Mouse (Mus musculus) myocyte (in vitro differentiated cells): Measurements from ENCODE around the gene Gpr182. TPM values are rescaled to one million over a fixed set of nuclear protein-coding genes. Genes with fewer than 3 reads are reported as not detected.

Experiments
- H3K27me3 ChIP-seq: one replicate; pipeline ENCODE4 v1.6.1; 2011; ENCODE audit not compliant: control insufficient read depth, insufficient read depth, insufficient read length
- H3K36me3 ChIP-seq: one replicate; pipeline ENCODE4 v1.6.1; 2011; ENCODE audit not compliant: control insufficient read depth, insufficient read depth
- H3K4me2 ChIP-seq: one replicate; pipeline ENCODE4 v1.6.1; 2011; ENCODE audit warnings: low read depth, control low read depth
- H3K4me3 ChIP-seq: one replicate; pipeline ENCODE4 v1.5.1; 2011; ENCODE audit warnings: mild to moderate bottlenecking, control low read depth, moderate library complexity
- H3K79me2 ChIP-seq: one replicate; pipeline ENCODE4 v1.6.1; 2011; ENCODE audit not compliant: control insufficient read depth, insufficient read depth
- H3ac ChIP-seq: one replicate; pipeline ENCODE4 v1.6.1; 2011; ENCODE audit not compliant: control insufficient read depth, insufficient read length
- CEBPB ChIP-seq: IDR thresholded peaks from 2 replicates; pipeline ENCODE4 v1.6.1; 2011; ENCODE audit warnings: mild to moderate bottlenecking, moderate library complexity; ENCODE audit not compliant: poor library complexity, insufficient read depth, severe bottlenecking
- E2F4 ChIP-seq: IDR thresholded peaks from one replicate; pipeline ENCODE4 v1.6.1; 2011; ENCODE audit warnings: mild to moderate bottlenecking, control low read depth, moderate library complexity; ENCODE audit not compliant: insufficient read depth
- MAX ChIP-seq: IDR thresholded peaks from one replicate; pipeline ENCODE4 v1.6.1; 2011; ENCODE audit warnings: low read depth, mild to moderate bottlenecking, control low read depth
- MYOD1 ChIP-seq, 3 experiments: IDR thresholded peaks; one replicate each; pipeline ENCODE4 v1.6.1; 2011; ENCODE audit warnings: control low read depth in 2 of 3, low read depth in 2 of 3, mild to moderate bottlenecking in 2 of 3, moderate library complexity in 1 of 3; ENCODE audit not compliant: insufficient read length in 2 of 3, control insufficient read depth in 1 of 3
- MYOG ChIP-seq, 3 experiments: IDR thresholded peaks; one replicate each; pipeline ENCODE4 v1.6.1; 2011; ENCODE audit warnings: control low read depth in 2 of 3, low read depth in 2 of 3, mild to moderate bottlenecking in 2 of 3; ENCODE audit not compliant: insufficient read length in 2 of 3, control insufficient read depth in 1 of 3, insufficient read depth in 1 of 3
- POLR2A ChIP-seq: IDR thresholded peaks from one replicate; pipeline ENCODE4 v1.6.1; 2011; ENCODE audit warnings: low read depth, mild to moderate bottlenecking, control low read depth, moderate library complexity; ENCODE audit not compliant: insufficient read length
- POLR2AphosphoS2 ChIP-seq: IDR thresholded peaks from one replicate; pipeline ENCODE4 v1.6.1; 2011; ENCODE audit warnings: low read depth, control low read depth; ENCODE audit not compliant: insufficient read length
- REST ChIP-seq: IDR thresholded peaks from one replicate; pipeline ENCODE4 v1.6.1; 2011; ENCODE audit warnings: mild to moderate bottlenecking, control low read depth, moderate library complexity; ENCODE audit not compliant: insufficient read depth, insufficient read length
- SRF ChIP-seq: IDR thresholded peaks from one replicate; pipeline ENCODE4 v1.6.1; 2011; ENCODE audit warnings: low read depth; ENCODE audit not compliant: control insufficient read depth, insufficient read length
- TCF12 ChIP-seq: IDR thresholded peaks from one replicate; pipeline ENCODE4 v1.6.1; 2011; ENCODE audit warnings: mild to moderate bottlenecking, control low read depth; ENCODE audit not compliant: poor library complexity, insufficient read depth, severe bottlenecking
- TCF3 ChIP-seq: IDR thresholded peaks from one replicate; pipeline ENCODE4 v1.6.1; 2011; ENCODE audit warnings: low read depth, control low read depth; ENCODE audit not compliant: insufficient read length
- USF1 ChIP-seq: IDR thresholded peaks from one replicate; pipeline ENCODE4 v1.6.1; 2011; ENCODE audit warnings: low read depth, mild to moderate bottlenecking, control low read depth, moderate library complexity
- polyA plus RNA-seq: library from polyadenylated mRNA; unstranded; fragments of >200 nt; fragmentation: generic; extraction: Trizol; gene quantifications from one replicate; pipeline ENCODE4 v1.2.1, GENCODE M21; 2012; ENCODE audit warnings: missing spikeins

Gpr182 gene
- polyA plus RNA-seq, 1 experiment: 0.11 TPM

GRCm38 (mm10) chr10:127730933-127731310, 20.6 kb downstream of the Gpr182 start:
- Histone ChIP-seq H3K4me2 (peak overlapping the region; percentile 58), H3K4me3 (no peak overlapping the region), H3K79me2 (no peaks in the 10 kb centered on the region), H3ac (no peak overlapping the region), H3K27me3 (peaks cover 43% of the 10 kb centered on the region), H3K36me3 (no peaks in the 10 kb centered on the region)
- no peak for TF ChIP-seq USF1

GRCm38 (mm10) chr10:127730285-127730932, 21.1 kb downstream of the Gpr182 start:
- no peaks in the 10 kb centered on the region for H3K36me3 ChIP-seq
- H3ac ChIP-seq: no peak overlapping the region
- peaks cover 47% of the 10 kb centered on the region for H3K27me3 ChIP-seq
- H3K4me3 ChIP-seq: no peak overlapping the region
- H3K4me2 ChIP-seq: peak overlapping the region; percentile 58
- TF ChIP-seq MAX (no peak), TCF3 (no peak), POLR2A (no peak), TCF12 (no peak), E2F4 (no peak), MYOG (IDR thresholded peaks at IDR 0.05; ENCODE audit: control insufficient read depth in 1 of 3, insufficient read depth in 1 of 3, insufficient read length in 2 of 3, low read depth in 2 of 3) (no peak), POLR2AphosphoS2 (no peak), USF1 (no peak), SRF (no peak)
- no peaks in the 10 kb centered on the region for H3K79me2 ChIP-seq

GRCm38 (mm10) chr10:127728437-127728836, 23.1 kb downstream of the Gpr182 start:
- H3K79me2 ChIP-seq: no peaks in the 10 kb centered on the region
- H3K4me3 ChIP-seq: no peak overlapping the region
- TF ChIP-seq POLR2A (no peak), MYOG (IDR thresholded peaks at IDR 0.05; ENCODE audit: control insufficient read depth in 1 of 3, insufficient read depth in 1 of 3, insufficient read length in 2 of 3, low read depth in 2 of 3) (peak; percentile 83 to 97 (median 91)), USF1 (no peak), TCF12 (peak; percentile 73), TCF3 (peak; percentile 86), SRF (no peak), MYOD1 (IDR thresholded peaks at IDR 0.05; ENCODE audit: control insufficient read depth in 1 of 3, insufficient read length in 2 of 3, low read depth in 2 of 3) (peak; percentile 34 to 87 (median 84)), CEBPB (no peak), MAX (no peak), E2F4 (no peak), REST (no peak), POLR2AphosphoS2 (no peak)
- H3K36me3 ChIP-seq: no peaks in the 10 kb centered on the region
- H3ac ChIP-seq: no peak overlapping the region
- peak overlapping the region; percentile 32 for H3K4me2 ChIP-seq
- peaks cover 42% of the 10 kb centered on the region for H3K27me3 ChIP-seq

GRCm38 (mm10) chr10:127725136-127725535, 26.4 kb downstream of the Gpr182 start:
- no peak for TF ChIP-seq USF1
- TF ChIP-seq TCF3: no peak
- TF ChIP-seq MYOD1 (IDR thresholded peaks at IDR 0.05; ENCODE audit: control insufficient read depth in 1 of 3, insufficient read length in 2 of 3, low read depth in 2 of 3): no peak
- no peak for TF ChIP-seq TCF12
- no peak for TF ChIP-seq SRF
- no peak for TF ChIP-seq MAX
- TF ChIP-seq MYOG (IDR thresholded peaks at IDR 0.05; ENCODE audit: control insufficient read depth in 1 of 3, insufficient read depth in 1 of 3, insufficient read length in 2 of 3, low read depth in 2 of 3): no peak
- no peak for TF ChIP-seq CEBPB
- no peak for TF ChIP-seq POLR2A
- TF ChIP-seq E2F4: no peak
- TF ChIP-seq REST: no peak
- no peak for TF ChIP-seq POLR2AphosphoS2
- Histone ChIP-seq H3K27me3 (peaks cover 65% of the 10 kb centered on the region), H3K79me2 (no peaks in the 10 kb centered on the region), H3K4me2 (no peak overlapping the region), H3K36me3 (no peaks in the 10 kb centered on the region), H3ac (no peak overlapping the region), H3K4me3 (no peak overlapping the region)

- Histone ChIP-seq H3K4me2 (no peak within 1 kb of the TSS), H3K79me2 (no peaks in the 10 kb centered on the region), H3K4me3 (no peak within 1 kb of the TSS), H3K27me3 (peaks cover 71% of the 10 kb centered on the region), H3ac (no peak within 1 kb of the TSS), H3K36me3 (no peaks in the 10 kb centered on the region)
- no peak for TF ChIP-seq MYOD1 (IDR thresholded peaks at IDR 0.05; ENCODE audit: control insufficient read depth in 1 of 3, insufficient read length in 2 of 3, low read depth in 2 of 3)
- TF ChIP-seq REST: no peak
- TF ChIP-seq SRF: no peak
- TF ChIP-seq TCF3: no peak
Measured at GRCm38 (mm10) chr10:127724178-127724577, 27.4 kb downstream of the Gpr182 start, which contains the start of gene Tac2. Gene Tac2 (plus strand): TSS chr10:127724478.
